Mouse (Mus musculus): ENCODE data around the gene Cep41.

Gene Cep41

DNA sequence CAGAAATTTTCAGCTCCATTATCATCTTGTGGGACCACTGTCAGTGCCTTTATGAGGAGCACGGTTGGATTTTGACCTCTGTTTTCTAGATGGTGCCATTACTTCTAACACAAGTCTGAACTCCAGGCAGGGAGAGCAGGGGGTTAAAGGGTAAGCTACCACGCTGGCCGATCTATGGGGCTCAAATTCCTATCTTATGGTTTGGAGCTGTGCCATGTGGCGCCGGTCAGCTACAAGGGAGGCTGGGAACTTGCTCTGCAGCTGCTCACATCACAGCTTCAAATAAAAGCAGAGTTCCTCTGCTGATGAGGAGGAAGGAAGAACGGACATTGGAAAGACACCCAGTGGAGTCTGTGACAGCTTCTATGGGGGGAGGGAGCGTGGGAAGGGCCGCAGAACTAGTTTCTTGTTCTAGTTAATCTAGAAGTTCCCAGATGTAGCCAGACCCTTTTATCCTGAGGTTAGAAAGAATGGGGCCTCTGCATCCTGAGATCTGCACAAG is 58.1 kb downstream of the Cep41 start:
- in situ Hi-C loops (cut with MboI, MseI) = no loop called here

DNA sequence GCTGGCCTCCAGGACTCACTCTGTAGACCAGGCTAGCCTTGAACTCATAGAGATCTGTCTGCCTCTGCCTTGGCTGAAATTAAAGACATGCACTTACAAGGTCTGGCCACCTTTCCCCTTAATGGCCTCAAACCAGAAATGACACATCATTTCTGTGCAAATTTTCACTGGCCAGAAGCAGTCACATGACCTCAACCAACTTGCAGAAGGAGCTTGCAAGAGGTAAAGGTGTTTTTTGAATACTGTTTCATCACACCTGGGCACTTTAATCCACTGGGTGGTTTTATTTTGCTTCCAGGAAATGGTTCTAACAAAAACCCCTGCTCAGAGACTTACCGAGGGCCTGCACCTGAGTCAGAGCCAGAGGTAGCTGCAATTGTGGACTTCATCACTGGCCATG is 63.6 kb downstream of the Cep41 start:
- in situ Hi-C loops (cut with MboI, MseI) = no loop called here

DNA sequence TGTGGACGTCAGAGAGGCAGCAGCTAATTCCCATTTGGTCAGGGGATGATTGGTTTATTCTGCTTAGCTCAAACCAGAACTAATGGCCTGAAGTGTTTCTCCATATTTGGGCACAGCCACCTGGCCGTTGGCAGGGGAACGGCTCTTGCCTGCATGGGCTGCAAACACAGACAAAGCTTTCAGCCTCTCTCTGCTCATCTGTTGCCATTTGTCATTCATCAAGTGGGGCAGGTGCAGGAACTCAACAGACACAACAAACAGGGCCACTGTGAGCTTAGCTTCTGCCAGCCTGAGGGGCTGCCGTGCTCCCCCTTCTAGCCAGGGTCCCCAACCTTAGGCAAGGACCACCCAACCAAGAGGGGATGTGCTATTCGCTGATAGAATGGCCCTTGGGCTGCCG is 65.4 kb downstream of the Cep41 start:
- in situ Hi-C loops (cut with MboI, MseI) = no loop called here

DNA sequence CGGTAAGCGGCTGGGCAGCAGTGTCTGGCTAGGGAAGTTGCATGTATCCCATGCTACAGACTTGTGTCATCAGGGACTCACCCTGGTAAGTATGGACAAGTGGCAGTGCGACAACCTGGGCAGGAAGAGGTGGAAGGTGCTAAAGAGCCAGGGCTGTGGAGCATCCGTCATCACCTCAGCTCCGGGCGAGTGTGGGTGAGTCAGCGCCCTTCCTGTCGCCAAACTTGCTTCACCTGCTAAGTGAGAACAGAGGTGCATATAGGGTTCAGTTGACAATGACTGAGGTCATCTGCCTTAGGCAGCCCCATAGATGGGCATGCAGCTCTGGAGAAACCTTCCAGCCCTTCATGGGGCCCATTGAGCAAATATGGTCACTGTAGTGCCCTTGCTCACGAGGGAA is 68.8 kb downstream of the Cep41 start:
- in situ Hi-C loops (cut with MboI, MseI) = no loop called here

DNA sequence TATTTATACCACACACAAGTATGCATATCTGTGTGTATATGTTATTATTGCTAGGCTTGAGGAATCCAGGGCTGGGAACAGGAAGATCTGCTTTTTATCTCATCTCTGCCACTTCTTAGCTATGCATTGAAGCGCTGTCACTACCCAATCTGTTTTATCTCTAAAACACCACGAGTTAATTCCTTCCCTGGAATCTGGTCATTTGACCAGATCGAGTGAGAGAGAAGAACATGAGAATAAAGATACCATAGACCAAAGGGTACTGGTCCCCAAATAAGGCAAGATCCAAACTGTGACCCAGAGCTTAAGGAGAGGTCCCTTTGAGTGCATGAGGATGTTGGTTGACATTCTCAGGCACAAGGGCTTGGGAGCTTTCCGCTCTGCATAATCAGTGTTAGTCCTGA is 71.6 kb downstream of the Cep41 start:
- in situ Hi-C loops (cut with MboI, MseI) = no loop called here

DNA sequence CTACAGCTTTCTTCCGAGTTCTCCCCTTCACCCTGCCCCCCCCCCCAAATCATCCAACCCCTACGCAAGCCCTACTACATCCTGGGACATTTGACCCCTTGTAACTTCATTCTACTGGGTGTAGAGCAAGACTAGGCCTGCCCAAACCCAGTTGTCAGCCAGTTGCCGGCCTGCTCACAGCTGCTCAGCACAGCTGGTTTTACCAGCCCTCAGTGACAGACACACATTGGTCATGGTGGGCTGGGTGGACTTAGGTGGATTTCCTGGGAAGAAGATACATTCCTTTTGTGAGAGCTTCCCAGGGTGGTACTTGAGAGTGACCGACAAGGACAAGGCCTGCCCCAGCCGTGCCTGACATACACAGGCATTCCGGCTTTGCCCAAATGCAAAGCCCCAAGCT is 72.6 kb downstream of the Cep41 start:
- in situ Hi-C loops (cut with MboI, MseI) = no loop called here

DNA sequence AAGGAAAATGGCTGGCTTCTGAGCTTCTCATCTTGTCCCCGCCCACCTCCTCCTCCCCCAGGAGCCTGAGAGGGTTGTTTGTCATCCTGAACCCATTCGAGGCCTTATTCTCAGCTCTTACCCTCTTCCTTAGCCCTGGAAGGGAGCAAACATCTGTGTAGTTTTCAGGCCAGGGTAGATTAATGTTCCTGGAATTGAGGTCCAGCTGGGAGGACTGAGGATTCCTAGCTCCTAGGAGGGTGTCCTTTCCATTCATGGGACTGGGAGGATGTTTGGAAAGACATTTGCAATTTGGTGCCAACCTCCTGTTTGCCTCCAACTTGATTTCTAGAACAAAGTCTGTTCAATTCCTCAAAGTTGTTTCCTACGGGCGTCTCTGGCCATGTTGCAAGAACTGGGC is 73.0 kb downstream of the Cep41 start:
- in situ Hi-C loops (cut with MboI, MseI) = no loop called here

DNA sequence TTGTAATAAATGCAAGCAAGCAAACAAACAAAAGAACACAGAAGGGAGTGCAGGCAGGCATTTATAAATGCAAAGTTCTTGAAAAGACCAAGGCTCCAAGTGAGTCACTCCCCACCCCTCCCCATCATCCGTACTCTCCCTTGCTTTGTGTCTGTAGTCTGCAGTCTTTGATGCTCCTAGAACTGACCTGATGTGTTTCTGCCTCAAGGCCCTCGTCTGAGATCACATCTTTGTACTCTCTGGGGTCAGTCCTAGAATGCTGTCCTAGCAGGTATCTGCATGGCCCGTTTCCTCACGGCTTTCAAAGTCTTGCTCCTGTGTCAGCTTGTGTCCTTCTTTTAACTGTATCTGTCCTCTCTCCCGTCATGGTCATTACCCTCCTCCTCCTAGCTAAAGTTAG is 73.9 kb downstream of the Cep41 start:
- in situ Hi-C loops (cut with MboI, MseI) = no loop called here

DNA sequence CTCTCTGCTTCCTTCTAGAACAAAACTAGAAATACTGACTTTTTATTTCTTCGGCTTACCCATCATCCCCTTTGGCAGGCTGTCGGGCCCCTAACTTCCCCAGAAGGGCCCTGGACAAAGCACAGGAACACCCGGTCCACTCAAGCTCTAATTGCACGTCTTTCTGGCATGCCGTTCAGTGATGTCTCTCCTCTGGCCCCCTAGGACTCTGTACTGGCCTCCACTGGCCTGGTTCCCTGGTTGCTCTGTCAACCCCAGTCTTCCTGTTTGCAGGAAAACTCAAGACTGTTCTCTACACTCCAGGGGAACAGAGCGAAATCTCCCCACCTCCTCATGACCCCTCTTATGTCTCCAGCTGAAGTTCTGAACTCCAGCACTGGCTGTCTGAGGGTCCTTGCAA is 74.8 kb downstream of the Cep41 start:
- in situ Hi-C loops (cut with MboI, MseI) = no loop called here

DNA sequence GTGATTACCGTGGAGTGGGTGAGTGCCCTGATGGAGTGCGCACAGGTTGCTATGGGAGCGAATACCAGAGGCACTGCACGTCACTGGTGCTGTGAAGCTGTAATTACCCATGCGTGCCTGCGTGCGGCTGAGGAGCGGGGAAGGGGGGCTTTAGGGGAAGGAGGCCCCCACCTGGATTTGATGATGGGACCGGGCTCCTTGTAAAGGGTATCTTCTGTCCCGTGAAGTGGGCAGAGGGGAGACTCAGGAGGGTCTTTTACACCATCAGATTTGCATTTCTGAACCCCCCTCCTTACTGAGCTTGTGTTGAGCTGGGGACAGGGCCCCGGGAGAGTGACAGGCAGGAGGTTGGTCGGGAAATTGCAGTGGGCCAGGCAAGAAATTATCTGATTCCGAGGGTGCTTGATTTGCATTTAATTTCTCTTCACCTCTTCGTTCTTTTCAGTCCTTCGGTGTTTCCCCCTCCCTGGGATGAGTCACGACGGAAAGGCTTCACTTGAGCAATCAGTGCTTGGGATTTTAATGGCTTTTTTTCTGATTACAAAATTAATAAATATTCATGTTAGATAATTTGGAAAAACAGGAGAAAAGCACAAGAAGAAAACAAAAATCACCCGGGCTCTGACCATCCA is 75.5 kb downstream of the Cep41 start:
- in situ Hi-C loops (cut with MboI, MseI) = no loop called here

DNA sequence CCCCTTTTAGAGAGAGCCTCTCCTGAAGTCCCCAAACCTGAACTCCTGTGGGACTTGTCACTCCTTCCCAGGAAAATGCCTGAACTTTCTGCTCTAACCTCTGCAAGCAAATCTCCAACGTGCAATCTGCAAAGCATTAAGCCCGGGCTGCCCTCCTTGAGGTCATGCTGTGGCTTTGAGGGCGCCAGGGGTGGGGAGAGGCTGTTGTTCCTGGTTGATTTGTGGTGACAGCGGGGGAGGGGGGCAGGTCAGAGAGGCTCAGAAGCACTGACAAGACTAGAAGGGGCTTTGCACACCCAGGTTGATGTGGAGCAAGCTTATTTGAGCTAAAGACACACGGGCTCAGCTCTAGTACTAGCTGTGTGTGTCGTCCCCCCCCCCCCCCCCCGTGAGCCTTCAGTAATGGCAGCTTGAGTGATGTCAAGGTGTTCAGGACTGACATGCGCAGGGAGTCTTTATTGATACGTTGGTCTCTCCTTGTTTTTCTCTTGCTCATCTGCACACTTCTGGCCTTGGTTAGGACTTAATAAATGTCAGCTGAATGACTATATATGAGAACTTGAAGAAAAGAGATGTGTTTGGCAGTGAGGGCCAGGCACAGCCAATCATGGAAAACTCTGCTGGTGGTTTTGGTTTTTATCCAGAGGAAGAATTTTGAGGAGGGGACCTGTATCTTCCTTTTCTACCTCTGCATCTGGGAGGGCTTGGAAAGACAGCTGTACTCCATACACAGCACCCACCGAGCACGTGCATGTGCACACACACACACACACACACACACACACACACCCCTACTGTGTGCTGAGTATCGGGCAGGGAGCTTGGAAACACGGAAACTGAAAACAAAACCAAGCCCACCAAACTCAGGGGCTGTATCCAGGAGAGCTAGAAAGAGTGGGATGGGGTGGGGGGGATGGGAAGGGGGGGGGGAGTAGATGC is 76.3 kb downstream of the Cep41 start:
- in situ Hi-C loops (cut with MboI, MseI) = no loop called here

DNA sequence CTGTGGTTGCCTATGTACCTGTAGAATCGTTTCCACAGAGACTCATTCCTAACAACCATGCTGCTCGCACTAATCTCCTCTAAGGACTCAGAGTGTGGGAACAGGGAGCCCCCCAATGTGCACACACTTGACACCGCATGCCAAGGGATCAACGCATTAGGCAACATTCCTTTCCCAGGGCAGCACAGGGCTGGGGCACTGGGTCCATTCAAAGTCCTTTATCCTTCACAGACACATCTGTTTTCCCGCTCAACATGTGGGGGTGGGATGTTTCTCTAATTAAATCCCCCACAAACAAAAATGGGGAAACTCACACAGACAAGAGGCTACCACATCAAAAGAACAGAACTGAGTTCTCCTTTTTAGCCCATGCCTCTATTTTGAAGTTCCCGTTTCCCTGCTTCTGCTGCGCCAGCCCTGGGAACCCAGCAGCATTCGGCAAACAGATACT is 77.0 kb downstream of the Cep41 start:
- in situ Hi-C loops (cut with MboI, MseI) = no loop called here

DNA sequence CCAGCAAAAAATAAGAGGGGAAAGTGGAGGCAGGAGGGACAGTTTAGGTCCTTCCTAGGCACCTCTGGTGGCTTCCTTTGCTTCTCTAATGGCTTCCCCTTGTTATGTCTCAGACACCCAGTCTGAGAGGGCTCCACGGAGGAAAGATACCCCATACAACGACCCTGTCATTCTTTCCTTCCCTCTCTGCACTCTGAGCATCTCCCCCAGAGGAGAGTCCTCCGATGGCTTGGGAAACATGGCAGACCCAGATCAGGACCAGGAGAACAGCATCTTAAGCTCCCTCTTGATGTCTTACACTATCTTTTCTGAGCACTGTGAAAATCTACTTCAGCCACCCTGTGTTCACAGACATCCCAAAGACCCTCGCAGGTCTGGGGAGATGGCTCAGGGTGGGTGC is 77.8 kb downstream of the Cep41 start:
- in situ Hi-C loops (cut with MboI, MseI) = no loop called here

DNA sequence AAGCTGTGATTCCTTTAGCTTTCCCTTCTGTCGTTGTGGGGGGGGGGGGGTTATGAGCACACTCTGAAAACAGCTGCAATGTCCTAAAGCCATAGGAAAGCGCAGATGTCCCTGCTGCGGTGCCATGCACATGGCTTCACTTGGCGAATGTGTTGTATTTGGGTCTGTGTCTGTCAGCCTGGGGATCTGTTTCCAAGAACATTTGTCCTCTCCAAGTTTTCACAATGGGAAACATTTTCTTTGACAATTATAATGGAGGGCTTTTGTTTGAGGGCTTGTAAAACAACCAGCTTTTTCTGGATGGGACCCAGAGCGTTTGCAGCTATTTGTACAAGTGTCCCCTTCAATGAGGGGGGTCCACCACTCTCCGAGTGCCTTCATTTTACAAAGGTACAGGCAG is 79.3 kb downstream of the Cep41 start:
- in situ Hi-C loops (cut with MboI, MseI) = no loop called here

DNA sequence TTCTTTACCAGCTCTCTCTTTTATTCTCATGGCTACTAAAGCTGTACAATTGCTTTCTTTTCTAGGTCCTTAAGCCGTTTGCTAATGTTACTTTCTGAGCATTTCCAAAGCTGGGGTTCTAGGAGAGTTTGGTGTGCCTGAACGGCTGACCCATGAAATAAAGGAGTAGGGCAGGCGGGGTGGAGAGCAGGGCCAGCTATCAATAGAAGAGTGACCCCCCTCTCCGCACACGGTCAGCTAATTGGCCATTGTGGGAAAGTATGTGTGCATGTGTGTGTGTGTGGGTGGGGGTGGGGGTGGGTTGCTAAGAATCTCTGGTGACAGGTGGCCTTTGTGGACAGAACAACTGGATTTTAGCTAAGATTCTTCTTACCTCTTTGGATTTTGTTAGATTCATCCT is 82.3 kb downstream of the Cep41 start:
- in situ Hi-C loops (cut with MboI, MseI) = no loop called here

DNA sequence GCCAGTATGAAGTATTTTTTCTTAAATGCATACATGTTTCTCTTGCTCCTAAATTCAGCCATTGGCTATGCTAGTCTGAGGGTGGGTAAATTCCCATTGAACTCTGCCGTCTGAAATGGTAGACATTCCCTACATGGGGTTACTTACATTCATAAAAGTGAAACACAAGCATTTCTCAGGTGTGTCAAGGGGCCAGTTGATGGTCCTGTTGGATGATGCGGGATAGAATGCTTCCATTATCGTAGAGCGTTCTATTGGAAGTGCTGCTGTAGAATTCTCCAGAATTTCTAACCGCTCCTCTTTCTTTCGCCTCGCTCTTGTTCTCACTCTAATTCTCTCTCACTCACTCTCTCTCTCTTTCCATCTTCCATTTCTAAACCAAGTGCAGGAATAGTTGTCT is 82.8 kb downstream of the Cep41 start, which contains the start of gene Cpa5:
TSS of gene Cpa5 (plus strand) at position 301 of the 400 bp plus-strand sequence.
- in situ Hi-C loops (cut with MboI, MseI) = no loop called here

DNA sequence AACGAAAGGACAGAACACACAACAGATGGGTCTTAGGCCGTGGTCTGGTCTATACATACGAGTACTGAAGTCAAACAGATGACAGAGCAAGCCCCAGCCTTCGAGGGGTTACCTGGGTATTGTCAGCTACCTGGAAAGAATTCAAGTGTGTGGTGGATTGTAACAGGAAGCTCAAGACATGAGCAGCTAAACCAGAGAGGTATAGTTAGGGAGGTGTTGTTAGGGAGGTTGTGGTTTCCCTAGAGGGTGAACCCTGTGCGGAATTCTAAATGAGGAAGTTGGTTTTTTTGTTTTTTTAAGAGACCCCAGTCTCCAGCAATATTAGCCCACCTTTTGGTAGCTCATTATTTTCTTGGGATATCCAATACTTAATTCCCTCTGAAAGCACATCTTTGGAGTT is 87.9 kb downstream of the Cep41 start:
- in situ Hi-C loops (cut with MboI, MseI) = no loop called here

DNA sequence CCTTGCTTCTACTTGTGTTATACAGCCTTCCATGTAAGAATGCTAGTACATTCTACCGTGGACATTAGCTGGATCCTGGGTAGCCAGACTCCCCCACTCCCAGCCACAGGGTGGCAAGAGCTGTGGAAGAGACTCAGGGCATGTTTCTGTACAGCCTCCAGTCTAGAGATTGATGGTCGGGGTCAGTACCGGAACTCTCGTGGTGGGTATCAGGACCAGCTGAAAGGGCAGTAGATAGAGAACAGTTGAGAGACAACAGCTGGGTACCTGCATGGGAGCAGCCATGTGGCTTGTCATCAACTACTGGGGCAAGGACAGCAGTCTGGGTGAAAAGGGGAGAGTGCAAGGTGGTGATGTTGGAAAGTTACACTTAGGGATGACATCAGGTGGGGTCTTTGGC is 88.4 kb downstream of the Cep41 start:
- in situ Hi-C loops (cut with MboI, MseI) = no loop called here

DNA sequence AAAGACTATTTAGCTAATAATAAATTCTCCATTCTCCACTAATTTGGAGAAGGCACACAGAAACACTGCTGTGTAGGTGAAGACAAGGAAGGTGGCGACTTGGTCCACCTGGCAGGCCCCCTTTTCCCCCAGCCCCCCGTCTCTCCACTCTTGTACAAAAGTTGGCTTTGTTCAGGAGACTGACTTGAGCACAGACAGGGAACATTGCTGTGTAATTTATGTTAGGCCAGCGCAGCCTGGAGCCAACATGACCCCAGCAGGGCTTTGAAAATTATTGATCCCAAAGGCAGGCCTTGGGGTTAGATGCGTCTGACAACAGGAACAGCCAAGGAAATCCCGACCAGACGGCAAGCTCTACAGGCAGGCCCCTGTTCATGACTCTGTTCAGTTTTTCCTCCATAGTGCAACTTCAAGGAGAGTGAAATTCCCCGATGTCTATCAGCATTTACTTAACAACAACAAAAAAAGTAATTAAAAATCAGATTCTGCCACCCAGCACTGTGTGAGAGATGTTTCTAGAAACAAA is 89.1 kb downstream of the Cep41 start:
- in situ Hi-C loops (cut with MboI, MseI) = no loop called here

Data from T-helper 2 cell (primary cell).